In the genomic region with DNA sequence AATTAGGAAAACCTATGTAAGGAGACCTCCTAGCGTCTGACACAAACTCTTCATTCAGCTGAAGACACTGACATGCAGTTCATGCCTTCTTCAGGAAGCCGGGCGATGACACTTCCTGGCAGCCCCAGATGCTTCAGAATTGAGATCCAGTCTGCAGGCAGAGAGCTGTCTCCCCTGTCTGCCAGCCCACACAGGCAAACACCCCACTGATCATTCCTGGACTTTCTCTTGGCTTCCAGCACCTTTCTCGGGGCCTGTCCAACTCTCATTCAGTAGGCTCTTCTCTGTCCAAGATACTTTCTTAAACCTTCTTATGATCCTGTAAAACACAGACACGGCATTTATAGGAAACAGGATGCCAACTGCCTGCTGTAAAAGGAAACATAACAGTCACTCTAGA, we compare ENCODE assay signal across 21 mouse cellular contexts. TPM values are rescaled to one million over a fixed set of nuclear protein-coding genes. Genes with fewer than 3 reads are reported as not detected.
A peak's percentile ranks its signal among the peaks of the same experiment; 100 is the strongest.
DNase-seq lines count a peak whose midpoint lies in the region; ATAC-seq and TF ChIP-seq lines count a peak whose summit lies in the region.
"Had no signal": no experiment of that assay in that cellular context is flagged by ENCODE, and none has a peak within 500 bp of the region (broad histone marks: within the 10 kb centered on the region; RNA-seq: fewer than 3 reads in every experiment).

No protein-coding gene starts in this region.

- no peaks in the 10 kb centered on the region for H3K9me3 ChIP-seq in heart, embryonic 11.5 days (replicated peaks; ENCODE audit: control insufficient read depth, low read length)

- no peak for ATAC-seq in heart, embryonic 11.5 days (replicated peaks; ENCODE audit: insufficient number of reproducible peaks, low FRiP score, low TSS enrichment)
- ATAC-seq: activated CD4-positive, CD25-positive, alpha-beta regulatory T cell, adult 4 months; CD4-positive, CD25-positive, alpha-beta regulatory T cell, adult 4 months; Patski had no signal

- no peaks in the 10 kb centered on the region for H3K4me1 ChIP-seq in heart, embryonic 11.5 days (ENCODE audit: control insufficient read depth, insufficient read depth, low read length)

- no peaks in the 10 kb centered on the region for H3K36me3 ChIP-seq in heart, embryonic 11.5 days (ENCODE audit: control insufficient read depth, insufficient read depth, low read length)
- H3K36me3 ChIP-seq: G1E had no signal

- no peak overlapping the region for H3K4me3 ChIP-seq in gastrocnemius, adult 2 months
- no peak overlapping the region for H3K4me3 ChIP-seq in heart, embryonic 11.5 days (ENCODE audit: low read depth, low read length)

- WGBS in heart, embryonic 11.5 days (ENCODE audit: insufficient replicate concordance): 76% methylated on average over 5 of the region's 5 CpGs

- TF ChIP-seq CTCF in gastrocnemius, adult 2 months (IDR thresholded peaks at IDR 0.05): no peak

- H3K27me3 ChIP-seq in heart, embryonic 11.5 days (ENCODE audit: control insufficient read depth, insufficient read depth, low read length): no peaks in the 10 kb centered on the region
- H3K27me3 ChIP-seq: CH12.LX, Patski had no signal

- H3K4me2 ChIP-seq in heart, embryonic 11.5 days: no peak overlapping the region

- intact Hi-C loops in gastrocnemius, adult 2 months (cut with DNase I): no loop called here

- H3K27ac ChIP-seq in gastrocnemius, adult 2 months: no peak overlapping the region; the same call in 1 of the 2 replicates
- H3K27ac ChIP-seq in heart, embryonic 11.5 days (ENCODE audit: low read depth, low read length): no peak overlapping the region

- DNase-seq in gastrocnemius, adult 2 months: peak; percentile 24
- no peak for DNase-seq in gastrocnemius, postnatal 25 days
- peak; percentile 51 for DNase-seq in heart, adult 11 months
- DNase-seq: adrenal gland, adult 2 months; adrenal gland, adult 8-10 months; adrenal gland, postnatal 10 days; adrenal gland, postnatal 14 days; adrenal gland, postnatal 25 days; adrenal gland, postnatal 36 days; B cell, adult 2 months; cerebellum, adult 11 months; cerebellum, adult 11-12 months; cerebellum, adult 18-20 months had no signal

- H3K9ac ChIP-seq in heart, embryonic 11.5 days (ENCODE audit: low read depth, low read length): no peak overlapping the region

RNA-seq across cellular contexts. Expression of gene Adamts16, which starts 50.0 kb away (rescaled TPM):
- total RNA-seq in gastrocnemius, adult 2 months (2021): under 1 TPM; 0.20 to 0.56 TPM
- total RNA-seq in gastrocnemius, postnatal 25 days (2021): 1 to 10 TPM in 1 of 2 experiments, under 1 TPM in 1; 0.90 to 1.1 TPM
- 0.10 and 0.13 TPM in 2 replicates for polyA plus RNA-seq in heart, embryonic 11.5 days (2014; fragmentation: Nextera tagmentation; extraction: Ambion mirVana)
- total RNA-seq: CH12.LX, MEL had no signal
- polyA plus RNA-seq: C2C12; CD4-positive, CD25-positive, alpha-beta regulatory T cell, adult 4 months; G1E had no signal
